Mouse (Mus musculus): ENCODE results near the gene Bcl11b. TPM values are rescaled to one million over a fixed set of nuclear protein-coding genes. Genes with fewer than 3 reads are reported as not detected.

Gene Bcl11b
- polyA plus RNA-seq, 1 experiment from 2014 or later: 33.5 TPM

DNA sequence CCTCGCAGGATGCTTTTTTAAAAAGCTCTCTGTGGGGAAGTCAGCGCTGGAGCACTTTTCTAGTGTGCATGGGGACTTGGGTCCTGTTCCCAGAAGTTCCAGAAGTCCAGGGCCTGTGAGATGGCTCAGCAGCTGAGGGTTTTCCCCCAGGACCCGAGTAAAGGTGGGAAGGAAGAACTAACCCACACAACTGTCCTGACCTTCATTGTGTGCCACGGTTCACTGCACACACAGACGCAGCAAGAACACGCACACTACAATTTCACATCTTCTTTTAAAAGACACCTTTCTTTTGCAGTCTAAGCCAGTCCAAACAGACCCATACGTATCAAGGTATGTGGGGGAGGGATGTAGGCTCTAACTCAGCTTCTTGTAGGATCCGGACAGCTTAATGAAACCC lies 34.3 kb downstream of the Bcl11b start:
- H3K4me3 ChIP-seq: no peak overlapping the region
- H3K4me1 ChIP-seq (replicated peaks): peaks cover 96% of the 10 kb centered on the region
- H3K36me3 ChIP-seq: no peaks in the 10 kb centered on the region
- no peak for ATAC-seq (ENCODE audit: low read depth)
- H3K9me3 ChIP-seq: no peaks in the 10 kb centered on the region
- peak overlapping the region; percentile 89 for H3K27ac ChIP-seq (replicated peaks)
- H3K4me2 ChIP-seq: peak overlapping the region; percentile 50
- H3K9ac ChIP-seq: no peak overlapping the region
- no peaks in the 10 kb centered on the region for H3K27me3 ChIP-seq
- WGBS: 68% methylated on average over 8 of the region's 8 CpGs

DNA sequence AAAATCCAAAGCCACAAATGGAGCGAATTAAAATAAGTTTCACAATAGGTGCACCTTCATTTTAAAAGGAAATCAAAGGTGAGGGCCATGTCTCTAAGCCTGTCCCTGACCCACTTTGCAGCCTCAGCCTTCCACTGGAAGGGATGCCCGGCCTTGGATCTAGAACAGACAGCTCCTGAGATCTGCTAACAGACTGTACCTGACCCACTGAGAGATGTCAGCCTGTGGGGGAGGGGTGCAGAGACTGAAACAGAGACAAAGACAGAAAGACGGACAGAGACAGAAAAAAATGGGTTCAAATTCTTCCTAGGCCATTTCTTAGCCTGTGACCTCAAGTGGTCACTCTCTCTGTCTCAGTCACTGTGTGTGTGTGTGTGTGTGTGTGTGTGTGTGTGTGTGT lies 35.1 kb downstream of the Bcl11b start:
- 85% methylated on average over 3 of the region's 3 CpGs for WGBS
- Histone ChIP-seq H3K4me1 (replicated peaks) (peaks cover 96% of the 10 kb centered on the region), H3K4me2 (no peak overlapping the region)

DNA sequence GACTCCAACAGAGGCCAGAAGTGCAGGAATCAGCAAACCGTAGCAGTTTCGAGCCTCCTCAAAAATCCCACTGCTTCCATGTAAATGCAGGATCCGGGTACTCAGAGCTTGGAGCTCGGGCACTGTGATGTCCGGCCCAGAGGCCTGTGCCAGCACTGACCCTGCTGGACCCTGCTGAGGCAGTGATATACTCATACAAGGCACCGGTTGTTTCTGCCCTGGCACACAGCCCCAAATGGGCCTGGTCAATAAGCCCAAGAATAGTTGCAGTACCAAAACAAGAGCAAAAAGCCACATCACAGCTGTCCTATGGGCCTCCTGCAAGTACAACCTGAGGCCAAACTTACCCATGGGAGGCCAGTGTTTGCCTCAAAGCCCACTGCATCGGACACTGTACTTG lies 36.4 kb downstream of the Bcl11b start:
- ATAC-seq (ENCODE audit: low read depth): no peak
- WGBS: 84% methylated on average over 7 of the region's 7 CpGs
- H3K9me3 ChIP-seq: no peaks in the 10 kb centered on the region
- peak overlapping the region; percentile 59; the same call in 1 of the 2 replicates for H3K27ac ChIP-seq (replicated peaks)
- H3K4me3 ChIP-seq: no peak overlapping the region
- no peak overlapping the region for H3K4me2 ChIP-seq
- no peaks in the 10 kb centered on the region for H3K36me3 ChIP-seq
- H3K9ac ChIP-seq: peak overlapping the region; percentile 31; the same call in 1 of the 2 replicates
- H3K27me3 ChIP-seq: no peaks in the 10 kb centered on the region
- H3K4me1 ChIP-seq (replicated peaks): peaks cover 94% of the 10 kb centered on the region

More for the DNA sequence above, 35.1 kb downstream of the Bcl11b start:
- Histone ChIP-seq H3K9me3 (no peaks in the 10 kb centered on the region), H3K27me3 (no peaks in the 10 kb centered on the region), H3K9ac (no peak overlapping the region), H3K4me3 (no peak overlapping the region), H3K36me3 (no peaks in the 10 kb centered on the region), H3K27ac (replicated peaks) (0 out of 2 replicates have a peak overlapping the region, but pooled peaks have one; percentile 59)
- no peak for ATAC-seq (ENCODE audit: low read depth)

DNA sequence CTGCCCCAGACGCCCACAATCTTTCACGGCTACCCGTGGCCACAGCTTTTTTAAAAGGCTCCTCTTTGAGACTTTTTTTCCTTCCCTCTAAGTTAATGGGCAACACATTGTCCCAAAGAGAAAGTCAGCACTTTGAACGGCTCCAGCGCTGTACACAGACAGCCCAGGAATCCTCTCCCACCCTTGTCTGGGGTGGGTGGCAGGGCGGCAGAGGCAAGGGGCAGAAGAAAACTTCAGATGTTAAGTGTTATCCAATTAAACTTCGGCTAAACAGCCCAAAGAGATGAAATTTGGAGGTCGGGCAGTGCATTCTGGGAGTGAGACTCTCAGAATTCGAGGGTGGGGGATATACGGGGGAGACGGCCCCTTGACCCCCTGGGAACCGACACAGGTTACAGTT lies 38.3 kb downstream of the Bcl11b start:
- no peak for ATAC-seq (ENCODE audit: low read depth)
- no peak overlapping the region for H3K27ac ChIP-seq (replicated peaks)
- H3K4me3 ChIP-seq: no peak overlapping the region
- H3K4me1 ChIP-seq (replicated peaks): peaks cover 96% of the 10 kb centered on the region
- no peaks in the 10 kb centered on the region for H3K36me3 ChIP-seq
- no peak overlapping the region for H3K4me2 ChIP-seq
- H3K9ac ChIP-seq: no peak overlapping the region
- no peaks in the 10 kb centered on the region for H3K27me3 ChIP-seq
- no peaks in the 10 kb centered on the region for H3K9me3 ChIP-seq
- 71% methylated on average over 12 of the region's 12 CpGs for WGBS

DNA sequence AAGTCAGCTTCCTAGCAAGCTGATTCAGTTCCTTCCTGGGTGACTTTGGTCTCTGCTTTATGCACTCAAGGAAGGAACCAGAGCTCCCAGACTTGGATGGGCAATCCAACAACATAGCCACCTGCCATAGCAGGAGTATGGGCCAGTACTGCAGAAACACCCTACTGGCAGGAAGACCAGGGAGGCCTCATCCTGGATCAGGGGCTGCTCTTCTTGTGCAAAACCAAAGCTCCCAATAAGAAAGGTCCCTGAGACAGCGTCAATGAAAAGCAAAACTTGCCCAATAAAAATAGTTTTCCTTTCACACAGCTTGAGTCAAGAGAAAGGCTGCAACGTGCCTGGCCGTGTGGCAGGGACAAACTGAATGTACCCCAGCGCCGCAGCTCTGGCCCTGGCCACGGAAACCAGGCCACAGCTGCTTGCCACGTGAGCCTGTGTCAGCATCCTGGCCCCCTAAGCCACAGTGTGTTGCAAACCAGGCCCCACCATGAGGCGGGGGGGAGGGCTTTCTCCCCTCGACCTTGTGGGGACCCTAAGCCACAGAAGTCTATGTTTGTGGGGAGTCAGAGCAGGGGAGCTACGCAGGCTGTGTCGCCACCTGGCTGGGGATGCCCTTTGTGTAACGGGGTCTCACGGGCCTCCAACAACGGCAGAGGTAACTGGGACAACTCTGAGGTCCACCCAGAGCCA lies 38.9 kb downstream of the Bcl11b start:
- WGBS: 76% methylated on average over 14 of the region's 14 CpGs
- H3K9me3 ChIP-seq: no peaks in the 10 kb centered on the region
- peaks cover 96% of the 10 kb centered on the region for H3K4me1 ChIP-seq (replicated peaks)
- no peak for ATAC-seq (ENCODE audit: low read depth)
- no peaks in the 10 kb centered on the region for H3K27me3 ChIP-seq
- H3K4me2 ChIP-seq: no peak overlapping the region
- no peak overlapping the region for H3K27ac ChIP-seq (replicated peaks)
- no peak overlapping the region for H3K9ac ChIP-seq
- H3K36me3 ChIP-seq: no peaks in the 10 kb centered on the region
- no peak overlapping the region for H3K4me3 ChIP-seq

DNA sequence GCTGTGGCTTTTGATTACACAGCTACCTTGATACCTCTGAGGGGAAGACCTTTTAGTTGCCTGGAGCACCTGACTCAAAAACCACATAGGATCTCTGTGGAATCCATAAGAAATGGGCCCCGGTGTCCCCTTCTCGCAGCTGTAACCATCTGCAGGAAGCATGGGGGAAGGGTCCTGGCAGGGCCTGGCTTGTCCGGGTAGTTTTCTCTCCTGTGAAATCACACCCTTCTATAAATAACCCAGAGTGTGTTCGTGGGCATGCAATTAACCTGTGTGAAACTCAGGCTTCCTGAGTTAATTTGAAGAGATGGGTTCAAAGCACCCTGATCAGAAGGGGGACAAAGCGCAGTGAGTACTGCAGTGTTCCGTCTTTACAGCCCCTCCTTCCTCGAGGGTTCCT lies 40.5 kb downstream of the Bcl11b start:
- Histone ChIP-seq H3K4me3 (no peak overlapping the region), H3K4me2 (no peak overlapping the region), H3K9me3 (no peaks in the 10 kb centered on the region), H3K27ac (replicated peaks) (peak overlapping the region; percentile 73; the same call in 1 of the 2 replicates), H3K36me3 (no peaks in the 10 kb centered on the region), H3K9ac (peak overlapping the region; percentile 3; the same call in 1 of the 2 replicates), H3K27me3 (no peaks in the 10 kb centered on the region), H3K4me1 (replicated peaks) (peaks cover 90% of the 10 kb centered on the region)
- no peak for ATAC-seq (ENCODE audit: low read depth)
- WGBS: 17% methylated on average over 7 of the region's 7 CpGs

DNA sequence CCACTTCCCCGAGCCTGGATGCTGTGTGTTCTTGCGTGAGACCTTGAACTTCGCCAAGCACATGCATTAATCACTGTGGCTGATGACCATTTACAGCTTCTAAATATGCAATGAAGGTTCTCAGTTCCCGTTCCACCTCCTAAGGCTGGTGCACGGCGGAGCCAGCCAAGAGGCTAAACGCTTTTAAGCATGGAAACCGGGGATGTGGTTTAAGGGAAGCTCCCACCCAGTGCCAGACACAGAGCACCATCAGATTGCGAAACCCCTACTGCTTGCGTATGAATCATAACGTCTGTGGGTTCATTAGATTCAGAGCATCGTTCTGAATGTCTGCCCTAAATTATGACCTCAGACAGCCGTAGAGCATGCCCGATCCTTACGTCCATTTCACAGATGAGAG lies 41.6 kb downstream of the Bcl11b start:
- Histone ChIP-seq H3K9me3 (no peaks in the 10 kb centered on the region), H3K36me3 (no peaks in the 10 kb centered on the region), H3K9ac (no peak overlapping the region), H3K4me3 (no peak overlapping the region), H3K27me3 (no peaks in the 10 kb centered on the region), H3K4me2 (peak overlapping the region; percentile 21; the same call in 1 of the 2 replicates), H3K27ac (replicated peaks) (peak overlapping the region; percentile 70), H3K4me1 (replicated peaks) (peaks cover 83% of the 10 kb centered on the region)
- WGBS: 39% methylated on average over 15 of the region's 15 CpGs
- no peak for ATAC-seq (ENCODE audit: low read depth)

DNA sequence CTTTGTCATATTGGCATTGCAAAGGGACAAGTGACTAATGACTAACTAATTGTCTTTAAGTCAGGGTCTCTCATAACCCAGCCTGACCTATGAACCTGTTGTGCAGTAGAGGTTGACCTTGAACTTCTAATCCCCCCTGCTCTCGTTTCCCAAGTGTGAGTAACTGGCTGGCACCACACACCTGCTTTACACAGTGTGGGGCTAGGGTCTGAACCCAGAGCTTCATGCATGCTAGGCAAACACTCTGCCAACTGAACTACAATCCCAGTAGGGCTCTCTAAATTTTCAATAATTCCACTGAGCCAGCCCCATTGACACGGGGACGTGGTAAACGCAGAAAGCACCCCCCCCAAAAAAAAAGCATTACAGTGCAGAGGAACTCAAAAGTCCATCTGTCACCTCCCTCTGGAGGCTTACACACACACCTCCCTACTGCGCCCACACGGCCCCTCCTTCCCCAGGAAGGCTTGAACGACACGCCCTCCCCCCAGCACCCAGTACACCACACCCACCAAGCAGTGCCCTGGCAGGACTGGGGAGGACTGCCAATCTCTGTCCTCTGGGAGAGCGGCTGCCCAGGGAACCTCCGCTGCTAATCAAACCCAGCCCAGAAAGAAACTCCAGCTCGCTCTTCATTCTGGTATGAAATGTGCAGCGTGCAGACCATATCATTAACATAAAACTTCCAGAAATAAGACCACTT lies 42.5 kb downstream of the Bcl11b start:
- Histone ChIP-seq H3K9ac (peak overlapping the region; percentile 34; the same call in 1 of the 2 replicates), H3K27me3 (no peaks in the 10 kb centered on the region), H3K4me1 (replicated peaks) (peaks cover 74% of the 10 kb centered on the region), H3K27ac (replicated peaks) (peak overlapping the region; percentile 70), H3K9me3 (no peaks in the 10 kb centered on the region), H3K36me3 (no peaks in the 10 kb centered on the region), H3K4me2 (peak overlapping the region; percentile 21), H3K4me3 (no peak overlapping the region)
- WGBS: 28% methylated on average over 12 of the region's 12 CpGs
- ATAC-seq (ENCODE audit: low read depth): peak; percentile 48; the same call in 1 of the 2 replicates

DNA sequence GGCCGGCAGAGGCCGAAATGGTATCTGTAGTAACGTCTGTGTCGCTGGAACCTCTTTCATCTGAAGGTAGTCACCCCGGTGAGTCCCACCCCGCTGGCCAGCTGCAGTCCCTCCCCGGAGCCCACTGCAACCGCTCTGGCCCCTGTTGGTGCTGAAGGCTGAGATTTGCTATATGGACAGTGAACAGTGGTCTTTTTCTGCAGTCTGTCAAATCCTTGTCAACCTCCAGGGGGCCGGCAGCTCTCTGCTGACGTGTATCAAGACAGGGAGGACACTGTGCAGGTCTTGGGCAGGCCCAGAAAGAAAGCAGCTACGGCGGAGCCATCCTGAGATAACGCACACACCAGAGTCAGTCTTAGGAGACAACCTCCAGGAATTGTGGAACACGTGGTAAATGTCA lies 43.0 kb downstream of the Bcl11b start:
- no peaks in the 10 kb centered on the region for H3K36me3 ChIP-seq
- H3K27me3 ChIP-seq: no peaks in the 10 kb centered on the region
- peak overlapping the region; percentile 3; the same call in 1 of the 2 replicates for H3K4me2 ChIP-seq
- no peaks in the 10 kb centered on the region for H3K9me3 ChIP-seq
- H3K4me3 ChIP-seq: no peak overlapping the region
- ATAC-seq (ENCODE audit: low read depth): no peak
- WGBS: 54% methylated on average over 14 of the region's 14 CpGs
- H3K4me1 ChIP-seq (replicated peaks): peaks cover 70% of the 10 kb centered on the region
- H3K27ac ChIP-seq (replicated peaks): peak overlapping the region; percentile 70
- H3K9ac ChIP-seq: no peak overlapping the region

DNA sequence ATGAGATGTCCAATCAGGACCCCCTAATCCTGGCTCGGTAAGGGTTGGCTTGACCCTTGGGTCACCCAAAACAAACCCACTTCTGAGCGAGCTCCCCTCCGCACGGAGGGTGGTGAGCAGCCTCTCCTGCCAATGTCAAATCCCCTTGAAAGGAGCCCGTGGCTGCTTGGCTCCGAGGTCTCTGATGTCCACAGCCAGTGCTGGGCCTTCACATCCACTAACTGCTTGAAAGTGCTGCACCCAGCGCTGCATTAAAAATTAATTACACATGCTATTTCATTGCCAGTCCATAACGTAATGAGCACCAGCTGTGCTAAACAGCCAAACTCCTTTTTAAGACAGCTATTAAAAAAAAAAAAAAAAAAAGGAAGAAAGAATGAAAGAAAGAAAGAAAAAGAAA lies 43.5 kb downstream of the Bcl11b start:
- no peak overlapping the region for H3K4me2 ChIP-seq
- H3K27me3 ChIP-seq: no peaks in the 10 kb centered on the region
- ATAC-seq (ENCODE audit: low read depth): no peak
- 39% methylated on average over 8 of the region's 8 CpGs for WGBS
- H3K9me3 ChIP-seq: no peaks in the 10 kb centered on the region
- H3K36me3 ChIP-seq: no peaks in the 10 kb centered on the region
- peak overlapping the region; percentile 70 for H3K27ac ChIP-seq (replicated peaks)
- H3K4me3 ChIP-seq: no peak overlapping the region
- H3K9ac ChIP-seq: no peak overlapping the region
- H3K4me1 ChIP-seq (replicated peaks): peaks cover 70% of the 10 kb centered on the region

DNA sequence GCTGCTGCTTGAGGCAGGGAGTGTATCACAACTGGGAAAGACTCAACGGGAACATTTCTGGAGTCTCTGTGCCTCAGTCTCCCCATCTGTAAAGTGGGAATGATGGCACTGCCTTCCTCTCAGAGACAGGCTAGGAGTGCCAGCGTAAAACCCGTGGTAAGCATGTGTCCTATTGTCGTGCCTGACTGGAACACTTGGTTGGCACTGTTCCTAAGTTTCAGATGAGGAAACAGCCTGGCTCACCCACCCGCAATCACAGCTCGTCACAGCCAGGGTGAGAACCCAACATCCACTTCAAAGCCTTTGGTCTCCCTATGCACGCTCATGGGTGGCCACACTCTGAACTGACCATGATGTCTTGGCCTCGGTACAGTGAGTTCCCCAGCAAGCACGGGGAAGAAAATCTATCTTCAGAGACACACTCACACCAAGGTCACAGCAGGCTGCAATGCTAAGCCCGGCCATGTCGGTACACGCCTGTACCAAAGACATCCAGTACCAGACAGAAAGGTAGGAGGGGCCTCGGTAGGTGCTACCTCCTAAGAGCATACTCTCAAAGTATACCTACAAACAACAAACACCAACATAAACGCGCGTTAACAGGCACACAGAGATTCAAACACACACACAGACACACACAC lies 50.2 kb downstream of the Bcl11b start:
- peaks cover 69% of the 10 kb centered on the region for H3K4me1 ChIP-seq (replicated peaks)
- 0 out of 2 replicates have a peak overlapping the region, but pooled peaks have one; percentile 49 for H3K27ac ChIP-seq (replicated peaks)
- H3K9ac ChIP-seq: no peak overlapping the region
- H3K4me2 ChIP-seq: peak overlapping the region; percentile 48
- H3K9me3 ChIP-seq: no peaks in the 10 kb centered on the region
- no peaks in the 10 kb centered on the region for H3K36me3 ChIP-seq
- ATAC-seq (ENCODE audit: low read depth): no peak
- H3K27me3 ChIP-seq: no peaks in the 10 kb centered on the region
- 85% methylated on average over 16 of the region's 16 CpGs for WGBS
- H3K4me3 ChIP-seq: no peak overlapping the region

DNA sequence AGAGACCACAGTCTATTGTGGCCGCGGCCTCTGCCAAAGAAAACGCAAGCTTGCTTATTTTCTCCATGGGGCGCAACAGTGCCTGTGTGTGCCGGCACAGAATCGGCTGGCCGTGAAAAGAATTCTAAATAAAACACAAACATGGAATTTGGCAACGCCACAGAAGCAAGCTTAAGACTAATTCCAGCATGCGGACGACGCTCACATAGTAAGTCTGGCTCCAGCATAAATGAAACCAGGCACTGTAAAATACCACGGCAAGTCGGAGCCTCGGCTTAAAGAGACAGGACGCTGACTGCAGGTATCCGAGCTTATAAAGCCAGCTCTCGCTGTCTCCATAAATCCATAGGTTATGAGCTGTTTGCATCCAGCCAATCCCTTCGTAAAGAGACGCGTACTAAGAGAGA lies 51.1 kb downstream of the Bcl11b start:
- Histone ChIP-seq H3K4me3 (peak overlapping the region; percentile 13), H3K4me1 (replicated peaks) (peaks cover 76% of the 10 kb centered on the region), H3K27ac (replicated peaks) (peak overlapping the region; percentile 49), H3K4me2 (peak overlapping the region; percentile 48), H3K36me3 (no peaks in the 10 kb centered on the region), H3K27me3 (no peaks in the 10 kb centered on the region), H3K9ac (peak overlapping the region; percentile 46), H3K9me3 (no peaks in the 10 kb centered on the region)
- WGBS: 29% methylated on average over 20 of the region's 20 CpGs
- ATAC-seq (ENCODE audit: low read depth): no peak
